Mouse (Mus musculus) gastrocnemius, postnatal 25 days (tissue): Measurements from ENCODE around the gene Efcab2. TPM values are rescaled to one million over a fixed set of nuclear protein-coding genes. Genes with fewer than 3 reads are reported as not detected.

Experiments
- DNase-seq: peaks from one replicate; pipeline ENCODE4 v3.0.0; 2022
- total RNA-seq, 2 experiments: library from RNA; stranded (reverse); gene quantifications; 1 replicate in 1 of 2; 2 replicates in 1 of 2; pipeline ENCODE4 v1.2.3; 2021

The Efcab2 gene
- total RNA-seq, 2 experiments from 2014 or later, result 10.7 to 12.1 TPM

DNA sequence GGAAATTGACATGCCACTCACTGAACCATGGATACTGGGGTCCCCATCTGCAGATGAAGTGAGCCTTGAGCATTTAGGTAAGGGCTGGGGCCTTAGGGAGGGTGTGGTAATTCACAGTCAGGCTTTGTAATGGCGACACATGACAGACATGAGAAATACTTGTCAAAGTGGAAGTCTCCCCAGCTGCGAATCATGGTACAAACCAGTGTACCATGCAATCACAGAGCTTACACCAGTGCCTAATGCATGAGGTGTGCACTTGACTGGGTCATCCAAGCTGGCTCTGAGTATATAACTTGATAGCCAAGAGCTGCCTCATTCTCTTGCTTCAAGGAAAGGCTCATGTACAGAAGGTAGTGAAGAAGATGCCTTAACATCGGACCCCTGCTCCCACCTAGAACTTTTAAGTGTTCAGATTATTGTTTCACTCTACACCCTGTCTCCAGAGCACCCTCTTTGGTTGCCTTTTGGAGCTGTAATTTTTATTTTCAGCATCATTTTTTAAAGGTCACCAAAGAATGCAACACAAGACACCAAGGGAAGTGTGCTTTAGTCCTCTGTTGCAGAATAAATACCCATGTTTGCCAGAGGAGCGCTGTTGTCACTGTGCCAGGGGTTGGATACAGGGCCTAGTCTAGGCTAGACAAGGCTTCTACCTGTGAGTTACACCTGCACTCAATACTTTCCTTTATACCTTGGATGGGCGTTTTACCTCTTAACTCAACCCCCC lies 79.4 kb downstream of the Efcab2 start:
- DNase-seq, result no peak

DNA sequence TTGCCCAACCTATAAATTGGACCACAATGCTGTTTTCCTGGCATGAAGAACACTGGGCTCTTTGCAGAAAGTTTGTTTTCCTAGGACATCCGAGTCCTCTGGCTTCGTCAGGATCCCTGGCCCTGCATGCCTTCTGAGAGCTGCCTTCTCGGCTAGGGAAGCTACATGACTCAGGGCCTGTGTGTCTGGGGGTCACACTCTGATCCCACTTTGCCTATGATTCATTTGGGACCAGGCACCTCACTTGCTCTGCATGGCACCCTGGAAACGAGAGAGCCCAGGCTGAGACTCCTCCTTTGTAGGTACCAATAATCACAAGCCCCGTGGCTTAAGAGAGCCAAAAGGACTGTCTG lies 80.0 kb downstream of the Efcab2 start:
- no peak for DNase-seq

DNA sequence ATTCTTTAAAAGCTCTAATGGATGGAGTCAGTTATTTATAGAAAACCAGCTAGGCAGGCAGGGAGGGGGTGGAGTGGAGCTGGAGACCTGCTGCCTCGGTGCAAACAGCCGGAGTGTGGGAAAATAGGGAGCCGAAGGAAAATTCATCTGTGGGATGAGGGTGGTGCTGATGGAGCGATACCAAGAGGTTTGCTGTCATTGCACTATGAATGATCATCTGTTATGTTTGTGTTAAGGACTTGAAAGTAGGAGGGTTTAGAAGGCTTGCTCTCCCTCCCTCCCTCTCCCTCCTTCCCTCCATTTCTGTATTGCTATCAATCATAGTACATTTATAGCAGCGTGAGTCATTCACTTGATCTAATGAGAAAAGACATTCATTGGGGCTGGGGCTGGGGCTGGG lies 80.9 kb downstream of the Efcab2 start:
- DNase-seq, result no peak

DNA sequence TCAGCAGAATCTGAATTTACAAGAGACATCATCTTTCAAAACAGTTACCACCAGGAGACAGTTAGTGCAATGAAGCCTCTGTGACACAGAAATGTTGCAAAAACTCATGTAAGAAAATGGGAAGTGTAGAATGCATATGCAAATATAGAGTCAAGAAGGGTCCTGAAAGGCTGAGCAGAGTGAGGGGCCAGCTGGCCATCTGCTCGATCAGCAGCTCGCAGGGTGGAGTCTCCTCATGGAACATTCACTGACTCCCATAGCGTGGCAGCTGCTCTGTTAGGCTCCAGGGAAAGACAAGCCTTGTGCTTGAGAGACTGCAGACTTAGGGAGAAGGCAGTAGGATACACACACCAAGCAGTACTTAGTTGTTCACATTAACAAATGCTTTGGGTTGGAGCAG lies 83.2 kb downstream of the Efcab2 start:
- DNase-seq, result no peak

DNA sequence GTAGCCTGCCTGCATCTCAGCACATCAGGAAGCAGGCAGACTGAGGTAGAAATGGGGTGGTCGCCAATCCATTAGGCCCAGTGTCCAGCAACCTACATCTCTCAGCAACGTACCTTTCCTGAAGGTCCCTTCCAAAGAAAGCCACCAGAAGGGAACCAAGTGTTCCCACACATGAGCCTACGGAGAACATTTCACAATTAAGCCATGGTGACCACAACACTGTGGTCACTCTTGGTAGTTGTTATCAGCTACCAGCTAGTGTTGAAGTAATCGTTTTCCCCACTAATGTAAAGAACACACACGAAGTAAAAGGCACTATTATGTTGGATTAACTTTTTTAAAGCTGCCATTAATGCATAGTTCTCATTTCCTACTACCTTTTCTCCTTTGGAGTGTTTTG lies 85.8 kb downstream of the Efcab2 start:
- DNase-seq, result no peak

DNA sequence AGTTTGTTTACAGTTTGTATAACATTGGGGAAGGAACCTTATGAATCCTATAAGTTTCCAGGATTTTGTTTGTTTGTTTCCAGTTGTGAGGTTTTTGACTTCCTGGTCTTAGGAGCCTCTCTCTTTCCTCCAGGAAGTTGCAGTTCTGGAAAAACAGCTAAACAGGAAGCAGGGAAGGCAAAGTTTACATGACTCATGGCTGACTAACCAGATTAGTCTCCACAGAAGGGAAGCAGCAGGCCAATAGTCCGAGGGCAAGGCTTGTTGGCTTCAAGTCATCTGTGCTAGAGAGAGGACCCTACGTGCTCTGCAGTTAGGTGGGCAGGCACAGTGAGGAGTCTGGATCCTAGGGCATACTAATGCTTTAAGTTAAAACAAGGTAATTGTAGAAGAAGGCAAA lies 86.6 kb downstream of the Efcab2 start:
- DNase-seq, result no peak

DNA sequence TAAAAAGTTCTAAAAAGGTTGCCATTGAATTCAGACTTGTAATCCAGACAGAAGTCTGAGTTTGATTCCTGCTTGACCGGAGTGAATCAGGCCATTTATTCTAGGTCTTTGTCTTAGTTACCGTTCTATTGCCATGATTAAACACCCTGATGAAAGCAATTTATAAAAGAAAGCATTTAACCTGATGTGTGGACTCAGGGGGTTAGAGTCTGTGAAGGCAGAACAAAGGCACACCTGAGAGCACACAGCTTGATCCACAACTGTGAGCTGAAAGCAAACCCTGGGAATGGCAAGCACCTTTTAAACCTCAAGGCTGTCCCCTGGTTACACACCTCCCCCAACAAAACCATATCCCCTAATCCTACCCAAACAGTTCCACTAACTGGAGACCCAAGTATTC lies 90.3 kb downstream of the Efcab2 start:
- DNase-seq, result no peak

DNA sequence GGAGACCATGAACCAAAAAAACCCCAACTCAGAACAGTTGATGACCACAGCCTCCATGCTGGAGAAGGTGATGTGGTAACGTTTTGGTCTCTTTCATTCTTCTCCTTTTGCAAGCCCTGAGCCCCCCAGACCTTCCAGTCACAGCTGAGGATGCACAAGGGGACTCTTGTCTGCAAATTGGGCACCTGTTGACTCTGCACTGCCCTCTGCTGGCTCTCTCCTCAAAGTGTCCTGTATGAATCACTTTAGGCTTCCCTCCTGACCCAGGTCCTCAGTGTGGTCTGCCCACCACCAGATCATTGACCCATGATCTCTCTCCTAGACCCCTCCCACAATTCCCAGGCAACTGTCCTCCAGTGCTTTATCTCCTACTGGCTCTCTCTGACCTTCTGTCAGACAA lies 91.0 kb downstream of the Efcab2 start:
- no peak for DNase-seq

DNA sequence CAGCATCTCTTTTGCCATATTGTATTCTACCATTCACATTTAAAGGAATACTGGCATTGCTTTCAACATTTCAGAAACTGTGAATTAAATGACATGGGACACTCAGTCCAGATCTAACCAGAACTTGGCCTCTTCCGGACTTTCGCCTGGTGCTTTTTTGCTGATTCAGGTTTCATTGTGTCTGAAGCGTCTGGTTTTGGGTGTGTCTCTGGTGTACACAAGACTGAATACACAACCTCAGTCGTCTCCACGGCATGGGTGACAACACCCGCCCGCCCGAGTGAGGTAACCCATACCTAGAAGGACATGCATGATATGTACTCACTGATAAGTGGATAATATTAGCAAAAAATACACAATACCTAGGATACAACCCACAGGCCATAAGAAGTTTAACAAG lies 101.1 kb downstream of the Efcab2 start:
- DNase-seq, result no peak

DNA sequence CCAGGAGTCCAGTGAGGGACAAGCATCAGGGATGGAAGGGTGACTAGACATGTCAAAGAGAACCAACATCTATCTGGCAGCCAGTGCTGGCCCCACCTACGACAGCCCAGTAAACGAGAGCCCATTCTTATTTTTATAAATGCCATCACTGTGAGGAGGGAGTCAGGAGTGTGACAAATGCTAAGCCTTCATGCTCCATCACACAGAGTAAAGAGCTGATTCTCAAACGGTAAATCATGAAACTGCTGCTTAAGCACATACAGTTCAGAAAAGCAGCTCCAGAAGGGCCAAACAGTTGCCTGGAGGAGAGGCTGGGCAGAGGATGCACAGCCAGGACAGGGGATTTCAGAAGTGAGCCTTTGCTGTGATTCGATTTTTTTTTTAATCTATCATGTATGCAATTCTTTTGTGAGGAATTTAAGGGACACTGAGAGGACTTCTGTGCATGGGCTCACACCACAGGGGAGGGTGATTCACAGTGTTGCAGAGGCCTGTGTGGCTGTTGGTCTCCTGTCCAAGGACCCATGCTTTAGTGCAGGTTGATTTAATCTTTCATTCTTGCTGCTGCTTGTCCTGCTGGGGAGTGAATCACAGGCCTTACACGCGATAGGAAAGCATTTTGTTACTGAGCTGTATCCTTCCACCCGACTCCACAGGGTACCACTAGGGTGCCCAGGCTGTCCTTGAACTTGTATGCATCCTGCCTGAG lies 106.6 kb downstream of the Efcab2 start:
- no peak for DNase-seq

DNA sequence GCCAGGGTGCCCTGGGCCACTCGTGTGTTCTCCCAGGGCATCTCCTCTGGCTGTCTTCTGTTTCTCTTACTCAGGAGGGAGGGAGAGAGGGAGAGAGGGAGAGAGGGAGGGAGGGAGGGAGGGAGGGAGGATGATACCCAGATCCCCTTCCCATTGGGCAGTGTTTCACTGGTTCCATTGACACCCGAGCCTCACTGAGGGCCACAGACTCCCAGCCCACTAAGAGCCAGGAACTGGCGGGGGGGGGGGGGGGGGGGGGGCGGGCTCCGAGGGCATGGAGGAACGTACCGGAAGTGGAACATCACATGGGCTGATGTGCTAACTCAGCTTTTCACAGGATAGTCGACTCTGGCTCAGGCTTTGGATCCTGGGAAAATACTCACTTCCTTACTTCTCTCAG lies 108.1 kb downstream of the Efcab2 start:
- DNase-seq, result no peak

DNA sequence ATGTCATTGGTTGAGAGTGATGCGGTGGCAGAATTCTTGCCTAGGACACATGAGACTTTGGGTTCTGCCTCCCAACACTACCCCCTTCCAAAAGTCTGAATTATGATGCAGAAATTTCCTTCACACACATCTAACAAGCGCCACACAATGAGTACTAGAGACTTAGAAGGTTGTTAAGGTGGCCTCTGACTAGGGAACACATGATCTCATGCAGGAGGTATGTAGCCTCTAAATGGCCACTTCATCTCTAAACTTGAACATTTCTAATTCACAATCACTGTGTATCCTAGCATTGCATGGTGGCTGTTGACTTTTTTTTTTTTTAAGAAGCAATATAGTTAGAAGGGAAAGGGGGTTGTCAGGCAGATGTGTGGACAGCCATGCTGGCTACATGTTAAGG lies 110.0 kb downstream of the Efcab2 start:
- no peak for DNase-seq

DNA sequence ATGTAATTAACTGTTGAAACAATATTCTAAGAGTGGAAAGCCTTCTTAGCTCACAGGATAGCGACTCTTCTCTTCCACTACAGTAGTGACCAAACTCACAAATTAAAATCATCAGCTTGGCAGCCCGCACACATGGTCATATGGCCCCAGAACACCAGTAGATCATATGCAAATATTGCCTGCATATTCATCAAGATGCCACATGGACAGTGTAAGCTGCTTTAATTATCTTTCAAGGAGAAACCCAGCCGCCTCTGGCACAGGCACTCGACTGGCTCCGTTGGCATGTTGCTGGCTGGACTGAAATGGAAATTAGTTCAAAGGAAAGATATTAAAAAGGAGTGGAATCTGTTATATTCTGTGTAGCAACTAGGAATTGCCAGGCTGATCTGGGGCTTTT lies 116.5 kb downstream of the Efcab2 start:
- DNase-seq, result no peak

DNA sequence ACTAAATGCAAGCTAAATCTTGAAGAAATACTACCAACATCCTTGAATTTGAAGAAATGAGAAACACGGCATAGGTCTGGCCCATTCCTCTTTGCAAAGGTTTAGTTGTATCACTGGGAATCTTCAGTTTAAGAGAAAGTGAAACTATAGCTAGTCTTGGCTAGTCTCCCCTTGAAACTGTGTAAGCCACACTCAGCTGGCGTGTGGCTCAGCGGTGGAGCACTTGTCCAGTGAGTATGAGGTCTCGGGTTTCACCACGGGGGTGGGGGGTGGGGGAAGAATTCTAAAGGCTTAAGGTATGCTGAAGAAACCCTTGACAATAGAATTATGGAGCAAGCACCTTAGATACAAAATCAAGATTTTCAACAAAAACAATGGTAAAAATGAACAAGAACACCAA lies 117.3 kb downstream of the Efcab2 start:
- no peak for DNase-seq

DNA sequence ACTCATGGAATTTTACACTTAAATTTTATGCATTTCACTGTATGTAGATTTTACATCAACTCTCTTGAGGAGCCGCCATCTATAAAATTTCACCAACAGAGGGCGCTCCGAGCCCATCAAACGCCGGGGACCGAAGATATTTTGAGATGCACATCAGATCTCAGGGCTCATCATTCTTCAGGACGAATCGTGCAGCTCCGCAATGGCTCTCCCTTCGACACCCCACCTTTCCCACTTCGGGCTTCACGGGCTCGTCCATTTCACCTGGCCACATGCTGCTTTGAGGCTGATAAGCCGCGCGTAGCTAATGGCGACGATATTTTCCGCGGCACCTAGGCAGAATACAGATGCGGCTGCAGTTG lies 121.3 kb downstream of the Efcab2 start:
- DNase-seq, result peak; percentile 32

DNA sequence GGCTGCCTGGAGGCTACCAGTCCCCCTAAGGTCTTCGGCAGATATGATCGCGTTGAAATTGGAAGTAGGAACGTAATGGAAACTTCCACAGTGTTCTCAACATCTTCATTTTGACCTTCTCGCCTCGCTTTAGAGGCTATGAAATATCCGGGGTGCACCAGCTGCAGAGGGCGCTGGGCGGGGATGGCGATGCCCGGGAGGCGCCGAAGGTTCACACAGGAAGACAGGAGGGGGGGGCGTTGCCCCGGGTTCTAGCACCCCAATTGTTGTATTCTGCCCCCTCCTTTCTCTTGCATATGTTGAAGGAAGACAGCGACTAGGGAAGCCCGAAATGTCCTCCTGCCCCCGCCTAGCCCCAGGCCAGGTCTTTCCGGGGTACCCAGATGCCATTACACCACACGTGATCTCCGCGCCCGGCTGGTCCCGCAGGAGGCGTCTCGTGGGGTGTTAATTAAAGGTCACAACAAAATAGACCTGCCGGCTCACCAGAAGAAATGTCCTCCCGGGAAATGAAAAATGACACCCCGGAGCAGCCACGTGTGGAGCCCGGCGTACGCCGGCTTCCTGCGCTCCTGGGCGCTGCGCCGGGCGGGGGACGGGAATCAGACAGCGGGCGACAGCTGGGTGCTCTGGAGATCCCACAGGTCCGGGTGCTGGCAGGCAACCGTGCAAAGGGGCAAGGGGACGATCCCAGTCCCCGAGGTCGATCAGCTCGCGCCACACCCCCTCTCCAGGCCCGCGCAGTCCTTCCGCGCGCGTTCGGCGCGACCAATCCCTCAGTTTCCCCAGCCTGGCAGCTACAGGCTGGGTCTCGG lies 121.9 kb downstream of the Efcab2 start:
- peak; percentile 20 for DNase-seq

DNA sequence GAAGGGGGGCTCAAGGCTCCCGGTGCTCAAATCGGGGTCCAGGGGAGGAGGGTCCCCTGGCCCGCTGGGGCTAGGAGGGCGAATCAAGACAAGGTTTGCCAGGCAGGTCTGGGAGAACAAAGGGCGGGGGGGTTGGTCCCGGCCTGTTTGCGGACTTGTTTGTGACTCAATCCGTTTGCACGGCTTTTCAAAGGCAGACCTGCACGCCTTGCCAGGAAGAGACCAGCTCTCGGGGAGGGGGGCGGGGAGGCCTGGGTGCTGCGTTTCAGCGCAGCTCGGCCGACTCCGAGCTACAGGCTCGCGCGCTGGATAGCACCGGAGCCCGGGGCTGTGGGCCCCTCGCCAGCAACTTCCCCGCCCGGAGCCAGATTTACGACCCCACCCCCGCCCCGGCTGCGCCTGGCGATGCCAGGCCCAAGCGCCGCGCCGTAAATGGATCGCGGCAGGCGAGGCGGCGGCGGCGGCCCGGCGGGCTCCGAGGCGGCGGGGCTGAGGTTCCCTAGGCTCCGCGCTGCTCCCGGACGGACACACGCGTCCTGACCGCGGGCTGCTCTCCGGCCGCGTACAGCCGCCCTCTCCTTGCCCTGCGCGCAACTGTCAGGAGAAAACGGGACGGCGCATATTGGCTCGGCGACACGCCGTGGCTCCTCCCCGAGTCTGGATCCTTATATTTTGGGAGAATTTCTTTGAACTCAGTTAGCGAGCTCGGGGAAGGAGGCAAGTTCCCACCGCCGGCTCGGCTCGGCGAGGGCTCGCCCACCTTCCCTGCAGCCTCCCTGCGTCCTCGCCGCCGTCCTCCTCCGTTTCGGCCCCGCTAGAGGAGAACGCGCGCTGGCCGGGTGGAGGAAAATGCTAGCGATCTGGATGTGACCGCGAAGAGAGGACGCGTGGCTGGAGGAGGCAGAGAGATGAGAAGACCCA lies 122.8 kb downstream of the Efcab2 start, which contains the start of gene Kif26b:
Kif26b (plus strand) TSS at position 695 of the 921 bp plus-strand sequence.
- peak; percentile 34 for DNase-seq

DNA sequence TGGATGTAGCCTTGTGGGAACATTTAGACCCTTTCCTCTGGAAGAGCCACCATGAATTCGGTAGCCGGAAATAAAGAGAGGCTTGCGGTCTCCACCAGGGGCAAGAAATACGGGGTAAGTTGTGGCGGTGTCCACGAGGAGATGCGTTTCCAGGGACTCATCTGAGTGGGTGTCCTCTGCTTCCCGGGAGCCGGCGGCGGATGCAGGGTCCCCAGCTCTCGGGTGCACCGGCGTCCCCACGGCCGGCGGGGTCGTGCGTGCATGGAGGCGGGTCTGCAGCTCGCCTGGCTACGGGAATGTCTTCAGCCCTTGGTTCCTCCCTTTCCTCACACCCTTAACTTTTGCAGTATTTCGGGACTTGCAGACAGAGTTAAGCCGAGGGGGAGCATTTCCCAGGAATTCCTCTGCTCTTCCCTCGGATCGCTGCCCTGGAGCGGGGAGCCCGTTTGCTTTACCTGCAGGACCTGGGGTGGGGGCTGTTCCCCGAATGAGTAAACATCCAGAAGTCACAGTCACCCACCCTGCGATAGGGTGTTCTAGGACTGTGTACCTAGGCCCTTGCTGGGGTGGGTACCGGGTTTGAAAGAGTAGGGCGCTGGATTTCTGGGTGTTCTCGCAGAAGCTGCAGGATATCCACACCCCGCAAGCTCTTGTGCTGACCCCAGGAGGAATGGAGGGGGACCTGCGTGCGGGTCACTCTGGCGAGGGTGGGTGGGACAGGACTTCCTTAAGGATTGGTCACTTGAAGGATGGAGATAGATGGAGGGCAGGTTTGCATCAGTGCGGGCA lies 123.8 kb downstream of the Efcab2 start:
- DNase-seq, result no peak

DNA sequence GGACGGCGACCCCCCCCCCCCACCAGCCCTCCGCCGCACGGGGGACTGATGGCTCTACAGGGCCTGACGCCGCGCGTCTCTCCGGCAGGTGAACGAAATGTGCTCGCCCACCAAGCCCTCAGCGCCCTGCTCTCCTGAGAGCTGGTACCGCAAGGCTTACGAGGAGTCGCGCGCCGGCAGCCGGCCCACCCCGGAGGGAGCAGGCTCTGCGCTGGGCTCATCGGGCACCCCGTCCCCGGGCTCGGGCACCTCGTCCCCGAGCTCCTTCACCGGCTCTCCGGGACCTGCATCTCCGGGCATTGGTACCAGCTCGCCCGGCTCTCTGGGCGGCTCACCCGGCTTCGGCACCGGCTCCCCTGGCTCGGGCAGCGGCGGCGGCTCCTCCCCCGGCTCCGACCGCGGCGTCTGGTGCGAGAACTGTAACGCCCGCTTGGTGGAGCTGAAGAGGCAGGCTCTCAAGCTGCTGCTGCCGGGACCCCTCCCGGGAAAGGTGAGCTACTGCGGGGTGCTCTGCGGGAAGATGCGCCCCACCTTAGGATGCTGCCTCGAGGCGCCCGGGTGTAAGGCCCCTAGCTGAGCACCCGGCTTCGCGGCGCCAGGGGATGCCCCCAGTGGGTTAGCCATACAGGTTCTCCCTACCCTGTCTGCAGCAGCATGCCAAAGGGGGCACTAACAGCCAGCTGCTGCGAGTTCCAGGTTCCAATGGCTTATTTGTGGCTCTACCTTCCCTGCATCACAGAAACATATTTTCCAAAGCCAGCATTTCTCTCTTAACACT lies 124.6 kb downstream of the Efcab2 start:
- peak; percentile 61 for DNase-seq
